Mouse (Mus musculus): ENCODE data around the gene Tenm4.
"Not testable (repeated sequence)": the region's sequence is repeated elsewhere in the genome, so short reads cannot be mapped to it uniquely, and the experiment has no call there.

Tenm4 gene

DNA sequence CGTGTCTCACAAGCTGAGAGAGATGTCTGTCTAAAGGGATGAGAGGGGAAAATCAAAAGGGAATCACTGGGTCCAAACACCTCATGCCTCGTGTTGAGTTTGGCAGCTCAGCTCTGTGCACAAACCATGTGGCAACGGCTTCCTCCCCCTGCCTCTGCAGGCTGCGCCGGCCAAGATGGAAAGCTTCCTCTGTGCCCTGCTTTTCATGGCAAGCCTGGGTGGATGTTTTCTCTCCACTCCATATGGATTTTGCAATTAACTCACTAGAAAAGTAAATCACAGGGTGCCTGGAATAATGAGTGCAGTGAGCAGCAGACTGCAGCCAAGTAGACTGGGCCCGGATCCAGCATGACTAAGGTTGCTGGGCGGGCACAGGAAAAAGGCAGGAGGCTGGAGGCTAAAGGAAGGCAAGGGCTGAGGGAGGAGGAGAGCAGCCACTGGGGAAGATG lies 404.2 kb downstream of the Tenm4 start:
- DNase-seq (ENCODE audit: low spot score in 2 of 2): peak; percentile 60 to 81

GRCm38 (mm10) chr7:96582752-96583151 lies 411.7 kb downstream of the Tenm4 start:
- no peak for DNase-seq (ENCODE audit: low spot score in 2 of 2)

GRCm38 (mm10) chr7:96587403-96587802 lies 416.4 kb downstream of the Tenm4 start:
- DNase-seq (ENCODE audit: low spot score in 2 of 2): no peak

- DNase-seq (ENCODE audit: low spot score in 2 of 2): no peak
Observed at GRCm38 (mm10) chr7:96588567-96588966, 417.5 kb downstream of the Tenm4 start.

- DNase-seq (ENCODE audit: low spot score in 2 of 2): no peak
Observed at GRCm38 (mm10) chr7:96595535-96596295, 424.7 kb downstream of the Tenm4 start.

DNA sequence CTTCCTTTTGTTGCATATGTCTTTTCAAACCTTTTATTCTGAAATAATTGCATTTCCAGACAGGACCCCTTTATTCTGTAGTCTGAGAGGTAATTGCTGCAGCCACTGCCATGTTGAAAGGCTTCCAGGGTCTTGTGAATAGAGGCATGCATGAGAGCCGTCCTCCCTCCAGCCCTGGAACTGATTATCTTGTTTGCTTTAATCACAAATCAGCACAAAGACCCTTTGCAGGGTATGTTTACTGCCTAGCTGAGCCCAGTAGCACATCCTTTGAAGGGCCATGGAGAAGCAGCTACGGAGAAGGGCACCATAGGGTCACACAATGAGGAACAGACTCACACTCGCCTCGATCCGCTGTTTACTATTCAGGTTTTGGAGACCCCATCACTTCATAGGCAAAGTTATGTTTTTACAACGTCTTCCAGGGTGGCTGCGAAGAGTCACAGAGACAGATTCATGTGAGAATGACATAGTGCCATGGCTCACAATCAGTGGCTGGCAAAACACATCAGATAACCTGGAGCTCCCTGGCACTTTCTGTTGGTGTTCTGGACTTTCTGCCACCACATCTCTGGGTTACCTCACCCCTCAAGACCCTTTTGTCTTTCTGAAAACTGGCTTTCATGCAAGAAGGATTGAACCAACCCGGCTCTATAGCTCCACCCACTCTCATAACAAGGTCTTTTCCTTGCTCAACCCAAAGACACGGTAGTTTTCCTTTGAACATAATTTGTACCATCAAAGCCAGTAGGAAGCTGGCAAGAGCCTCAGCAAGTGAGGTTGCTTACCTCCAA lies 425.6 kb downstream of the Tenm4 start:
- DNase-seq (ENCODE audit: low spot score in 2 of 2): no peak

DNA sequence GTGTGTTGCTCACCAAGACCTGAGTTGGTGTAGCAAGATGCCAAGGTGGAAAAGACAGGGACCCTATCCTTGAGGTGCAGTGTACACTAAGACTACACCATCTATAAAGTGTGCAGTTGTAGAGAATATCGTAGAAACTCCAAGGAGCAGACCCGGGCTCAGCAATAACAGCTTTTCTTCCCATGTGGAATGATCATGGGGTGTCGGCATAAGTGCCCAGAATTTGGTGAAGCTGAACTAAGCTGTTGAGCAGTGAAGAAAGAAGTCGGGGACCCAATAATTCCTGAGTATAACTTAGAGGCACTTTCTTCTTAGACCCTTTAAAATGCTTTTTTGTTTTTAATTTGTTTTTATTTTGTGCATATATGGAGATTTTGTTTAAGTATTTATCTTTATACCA lies 426.8 kb downstream of the Tenm4 start:
- no peak for DNase-seq (ENCODE audit: low spot score in 2 of 2)

DNA sequence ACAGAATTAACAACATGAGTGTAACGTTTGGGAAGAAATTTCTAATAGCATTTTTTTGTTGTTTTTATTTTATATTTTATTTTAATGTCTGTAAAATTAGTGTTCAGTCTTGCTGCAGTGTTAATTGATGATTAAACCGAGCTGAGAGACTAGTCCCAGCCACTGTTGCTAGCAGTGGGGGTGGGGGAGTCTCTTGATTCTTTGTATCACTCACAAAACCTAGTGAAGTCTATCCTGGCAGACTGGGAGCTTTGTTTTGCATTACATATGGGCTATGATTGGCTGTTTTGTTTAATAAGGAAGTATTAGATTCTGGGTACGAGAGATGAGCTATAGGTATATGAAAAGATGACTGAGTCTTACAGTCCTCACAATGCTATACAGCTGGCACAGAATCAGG lies 428.0 kb downstream of the Tenm4 start:
- no peak for DNase-seq (ENCODE audit: low spot score in 2 of 2)

GRCm38 (mm10) chr7:96600381-96600941 lies 429.4 kb downstream of the Tenm4 start:
- no peak for DNase-seq (ENCODE audit: low spot score in 2 of 2)

- DNase-seq (ENCODE audit: low spot score in 2 of 2): no peak
Observed at GRCm38 (mm10) chr7:96604091-96604745, 433.2 kb downstream of the Tenm4 start.

DNA sequence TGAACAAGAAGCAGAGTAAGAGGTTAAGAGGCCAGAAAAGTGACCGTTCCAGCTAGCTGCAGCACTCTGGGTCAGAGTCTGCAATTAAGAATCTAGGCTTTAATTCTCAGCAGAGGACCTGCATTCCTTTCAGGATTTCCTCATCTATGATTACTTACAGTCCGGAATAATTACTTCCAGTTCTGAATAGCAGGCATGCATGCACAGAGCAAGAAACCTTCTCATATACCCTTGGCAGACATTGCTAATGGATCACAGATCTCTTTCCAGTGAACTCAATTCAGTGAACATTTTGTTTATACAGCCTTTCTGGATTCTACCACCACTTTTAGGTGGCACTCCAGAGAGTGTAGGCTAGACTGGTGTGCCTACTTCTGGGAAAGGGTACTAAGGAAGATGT lies 434.3 kb downstream of the Tenm4 start:
- DNase-seq (ENCODE audit: low spot score in 2 of 2): no peak

DNA sequence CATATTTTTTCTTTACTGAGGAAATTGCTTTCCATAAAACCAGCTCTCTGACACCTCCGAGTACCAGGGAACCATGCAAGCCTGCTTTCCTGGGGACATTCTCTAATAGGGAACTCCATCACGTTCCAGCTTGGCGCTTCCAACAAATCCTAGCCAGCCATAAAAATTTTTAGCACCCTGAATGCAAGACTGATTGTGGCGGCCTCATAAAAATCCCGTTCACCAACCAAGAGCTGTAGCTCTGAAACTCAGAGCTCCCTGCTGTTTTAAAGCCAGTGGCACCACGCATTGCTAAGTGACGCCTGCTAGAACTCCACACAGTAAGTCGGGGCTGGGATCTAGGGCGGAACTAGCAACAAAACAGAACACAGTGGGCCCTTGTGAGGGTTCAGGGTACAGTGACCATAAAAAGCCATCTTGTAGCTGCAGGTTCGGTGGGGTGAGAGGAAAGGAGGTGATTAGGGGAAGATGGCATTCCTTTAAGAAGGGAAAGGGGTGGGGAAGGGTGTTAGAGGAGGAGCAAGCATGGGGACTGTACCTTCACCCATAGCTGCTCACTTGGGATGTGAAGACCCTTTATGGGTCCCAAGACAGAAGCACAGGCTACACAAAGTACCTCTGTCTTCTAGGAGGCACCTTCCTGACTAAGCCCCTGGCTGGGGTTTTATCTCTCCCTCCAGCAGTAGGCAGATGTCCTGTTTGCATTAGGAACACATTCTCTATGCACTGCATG lies 439.0 kb downstream of the Tenm4 start:
- no peak for DNase-seq (ENCODE audit: low spot score in 2 of 2)

DNA sequence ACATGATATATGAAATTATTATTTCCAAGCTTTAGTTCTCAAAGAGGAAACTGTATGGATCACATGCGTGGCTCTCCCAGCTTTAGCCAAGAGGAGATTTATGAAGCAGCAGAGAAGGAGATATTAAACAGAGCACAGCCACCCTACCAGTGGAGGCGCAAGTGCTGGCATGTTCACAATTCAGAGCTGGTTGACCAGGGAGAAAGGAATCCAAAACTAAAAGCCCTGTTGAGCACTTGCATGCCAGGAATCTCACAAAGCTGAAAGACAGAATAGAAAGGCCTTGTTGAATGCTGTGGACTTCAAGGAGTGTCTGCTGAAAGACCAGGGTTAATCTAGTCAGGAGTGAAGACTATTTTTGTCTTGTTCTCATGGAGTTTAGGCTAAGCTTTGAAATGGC lies 446.3 kb downstream of the Tenm4 start:
- no peak for DNase-seq (ENCODE audit: low spot score in 2 of 2)

DNA sequence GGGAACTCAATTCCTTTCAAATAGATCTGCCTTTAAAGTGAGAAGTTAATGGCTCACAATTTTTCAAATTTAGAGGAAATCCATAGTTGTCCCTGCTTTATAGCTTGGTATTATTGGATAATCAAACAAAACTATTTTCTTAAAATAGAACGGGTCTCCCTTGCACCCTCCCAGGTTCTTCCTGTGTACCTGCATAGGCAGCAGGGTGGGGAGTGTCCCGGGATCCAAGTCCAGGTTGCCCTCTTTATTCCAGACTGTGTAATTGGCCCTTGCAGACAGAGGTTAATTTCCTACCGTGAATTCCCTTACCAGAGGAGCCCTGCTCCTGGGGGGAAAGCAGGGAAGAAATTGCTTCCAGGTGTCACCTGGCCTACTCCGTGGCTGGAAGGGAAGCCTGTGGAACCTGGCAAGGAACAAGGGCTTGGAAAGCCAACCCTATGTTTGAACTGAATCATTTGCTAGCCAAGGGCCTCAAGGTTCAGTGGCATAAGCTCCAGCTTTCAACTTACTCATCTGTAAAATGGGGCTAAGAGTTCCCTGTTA lies 449.0 kb downstream of the Tenm4 start:
- no peak for DNase-seq (ENCODE audit: low spot score in 2 of 2)

DNA sequence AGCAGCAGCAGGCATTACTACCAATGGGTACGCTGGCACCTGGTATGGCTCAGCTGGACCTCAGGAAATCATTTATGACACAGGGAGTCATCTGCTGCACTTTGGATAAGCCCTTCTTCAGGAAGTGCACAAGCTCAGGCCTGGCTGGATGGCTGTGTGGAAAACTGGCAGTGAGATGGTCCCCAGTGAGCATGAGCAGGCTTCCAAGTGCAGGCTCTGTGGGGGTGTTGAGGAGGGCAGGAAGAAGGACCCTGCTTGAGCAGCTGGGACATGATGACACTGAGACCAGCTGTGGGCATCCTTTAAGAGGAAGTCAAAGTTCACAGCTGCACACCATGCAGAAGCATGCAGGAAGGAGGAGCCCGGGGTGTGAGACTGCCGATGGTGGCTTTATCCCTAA lies 455.3 kb downstream of the Tenm4 start:
- DNase-seq (ENCODE audit: low spot score in 2 of 2): no peak

- not testable (repeated sequence) for DNase-seq (ENCODE audit: low spot score in 2 of 2)
Observed at GRCm38 (mm10) chr7:96630551-96630950, 459.5 kb downstream of the Tenm4 start.

GRCm38 (mm10) chr7:96633008-96633407 lies 462.0 kb downstream of the Tenm4 start:
- no peak for DNase-seq (ENCODE audit: low spot score in 2 of 2)

DNA sequence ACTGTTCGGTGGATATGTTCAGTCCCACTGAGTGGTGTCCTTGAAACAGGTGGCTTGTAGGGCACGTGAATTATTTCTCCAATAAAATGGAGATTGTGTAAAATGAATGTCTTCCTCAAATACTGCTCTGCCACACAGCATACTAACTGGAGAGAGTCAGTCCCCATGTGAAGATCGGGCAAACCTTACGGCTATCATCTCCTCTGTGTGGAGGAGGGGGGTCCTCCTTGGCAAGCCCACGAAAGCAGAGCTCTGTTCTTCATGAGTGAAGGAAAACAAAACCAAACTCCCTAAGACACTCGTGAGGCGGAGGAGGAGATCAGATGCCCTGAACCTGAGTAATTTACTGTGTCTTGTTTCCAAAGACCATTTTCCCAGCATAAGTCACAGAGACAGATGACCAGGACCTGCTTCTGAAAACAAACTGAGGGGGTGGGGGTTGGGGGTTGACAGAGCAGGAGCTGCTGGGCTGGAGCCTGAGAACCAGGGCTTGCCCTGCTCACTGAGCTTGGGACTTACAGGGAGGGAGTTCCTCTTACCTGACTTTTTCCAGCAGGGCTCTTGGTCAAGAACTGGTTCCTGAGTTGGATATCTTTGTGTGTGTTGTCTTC lies 464.9 kb downstream of the Tenm4 start:
- no peak for DNase-seq (ENCODE audit: low spot score in 2 of 2)

- no peak for DNase-seq (ENCODE audit: low spot score in 2 of 2)
Observed at GRCm38 (mm10) chr7:96643461-96644204, 472.6 kb downstream of the Tenm4 start.

DNA sequence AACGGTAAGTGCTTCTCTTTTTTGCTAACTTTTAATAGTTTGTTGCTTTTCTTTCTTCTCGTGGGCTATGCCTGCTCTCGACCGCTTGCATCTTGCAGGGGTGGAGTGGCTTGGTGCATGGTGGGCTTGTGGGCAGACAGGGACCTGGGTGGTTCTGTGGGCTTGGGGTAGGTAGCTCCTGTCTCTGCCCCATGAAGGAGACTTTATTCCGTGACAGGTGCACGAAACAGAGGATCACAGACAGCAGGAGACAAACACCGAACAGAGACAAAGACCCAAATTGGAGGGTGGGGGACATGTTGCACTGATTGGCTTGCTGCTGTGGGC lies 473.1 kb downstream of the Tenm4 start:
- no peak for DNase-seq (ENCODE audit: low spot score in 2 of 2)

All from urinary bladder, postnatal 36 days (tissue).